Mouse (Mus musculus) liver, embryonic 14.5 days (tissue): ENCODE data around the gene Lamb1. TPM values are rescaled to one million over a fixed set of nuclear protein-coding genes. Genes with fewer than 3 reads are reported as not detected.

Experiments
- ATAC-seq: fragments of 200-750 bp; cut with Nextera tagmentation; 2 replicates; pipeline ENCODE4 v1.8.0; 2017; ENCODE audit warnings: moderate number of reproducible peaks, mild to moderate bottlenecking, moderate library complexity; ENCODE audit not compliant: insufficient read depth
- DNase-seq, 3 experiments: peaks; one replicate each; pipeline ENCODE4 v3.0.0-alpha.2; 2012 to 2013; ENCODE audit warnings: low read depth in 3 of 3, low spot score in 3 of 3
- H3K27ac ChIP-seq: fragments of 300-500 bp; sonication (generic); 2 replicates; pipeline ENCODE4 v1.5.1; 2014; ENCODE audit warnings: moderate library complexity, mild to moderate bottlenecking, control low read depth, inconsistent platforms
- H3K27me3 ChIP-seq: fragments of 300-500 bp; sonication (generic); 2 replicates; pipeline ENCODE4 v1.6.1; 2014; ENCODE audit warnings: mild to moderate bottlenecking, low read length, moderate library complexity; ENCODE audit not compliant: control insufficient read depth, insufficient read depth
- H3K36me3 ChIP-seq: fragments of 300-500 bp; sonication (generic); replicated peaks from 2 replicates; pipeline ENCODE4 v1.6.1; 2014; ENCODE audit warnings: low read depth; ENCODE audit not compliant: control insufficient read depth, insufficient read depth
- H3K4me1 ChIP-seq, 2 experiments: fragments of 200-500 bp in 1 of 2; fragments of 300-500 bp in 1 of 2; sonication (generic) in 1 of 2; replicated peaks; 2 replicates each; pipeline ENCODE4 v1.6.1; 2012 to 2014; ENCODE audit warnings: antibody characterized with exemption in 1 of 2, inconsistent platforms in 1 of 2, low read length in 1 of 2; ENCODE audit not compliant: control insufficient read depth in 2 of 2, insufficient read depth in 2 of 2
- H3K4me2 ChIP-seq: fragments of 300-500 bp; sonication (generic); 2 replicates; pipeline ENCODE4 v1.6.1; 2014; ENCODE audit warnings: low read depth, mild to moderate bottlenecking, control low read depth, moderate library complexity
- H3K4me3 ChIP-seq, 2 experiments: fragments of 200-500 bp in 1 of 2; fragments of 300-500 bp in 1 of 2; sonication (generic) in 1 of 2; 2 replicates each; pipeline ENCODE4 v1.5.1; 2012 to 2014; ENCODE audit warnings: low read depth in 2 of 2, low read length in 2 of 2, mild to moderate bottlenecking in 2 of 2, control low read depth in 1 of 2, inconsistent platforms in 1 of 2, moderate library complexity in 1 of 2; ENCODE audit not compliant: insufficient read depth in 1 of 2
- H3K9ac ChIP-seq: fragments of 300-500 bp; sonication (generic); replicated peaks from 2 replicates; pipeline ENCODE4 v1.6.1; 2014; ENCODE audit warnings: mild to moderate bottlenecking, control low read depth, moderate library complexity
- H3K9me3 ChIP-seq: fragments of 300-500 bp; sonication (generic); 2 replicates; pipeline ENCODE4 v1.6.1; 2016; ENCODE audit warnings: low read length, mixed read lengths; ENCODE audit not compliant: control insufficient read depth
- CTCF ChIP-seq: IDR thresholded peaks from 2 replicates; pipeline ENCODE4 v1.5.1; 2016; ENCODE audit warnings: antibody characterized with exemption, low read depth, control low read depth
- EP300 ChIP-seq: IDR thresholded peaks from 2 replicates; pipeline ENCODE4 v1.6.1; 2016; ENCODE audit warnings: antibody characterized with exemption, low read depth
- WGBS: fragments of 180-500 bp; shearing (Covaris S2); extraction: QIAGEN DNeasy Blood & Tissue Kit; methylation state at CpG from one replicate; pipeline ENCODE4 v1.1.7; 2014; ENCODE audit not compliant: insufficient replicate concordance; 5-methylcytosine and 5-hydroxymethylcytosine counted together
- polyA plus RNA-seq, 2 experiments: library from polyadenylated mRNA; depleted of rRNA in 1 of 2; stranded (reverse) in 1 of 2; unstranded in 1 of 2; fragments of >200 nt; fragmentation: Nextera tagmentation in 1 of 2; extraction: Ambion mirVana in 1 of 2; gene quantifications; 2 replicates each; pipeline versions ENCODE4 v1.2.1 to v1.2.3; 2012 to 2014

Gene Lamb1
- polyA plus RNA-seq, 2 experiments, result 1.9 to 2.6 TPM

DNA sequence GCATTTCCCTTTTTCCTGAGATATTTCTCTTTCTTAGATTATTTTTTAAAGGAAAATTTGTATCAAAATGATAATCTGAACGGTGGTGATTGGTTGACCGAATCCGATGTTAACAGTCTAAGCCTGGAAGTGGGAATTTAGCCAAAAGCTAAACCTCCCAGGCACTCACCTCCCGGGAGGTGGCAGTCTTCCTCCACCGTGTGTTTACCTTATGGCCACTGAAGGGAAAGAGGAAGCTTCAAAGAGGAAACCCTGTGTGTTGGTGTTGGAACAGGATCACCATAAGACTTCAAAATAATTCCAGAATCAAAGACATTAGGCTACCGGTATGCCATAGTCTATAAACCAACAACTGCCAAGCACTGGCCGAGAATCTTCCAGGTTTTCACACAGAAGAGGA lies 104.6 kb downstream of the Lamb1 start:
- H3K36me3 ChIP-seq, result no peaks in the 10 kb centered on the region
- ATAC-seq, result no peak

DNA sequence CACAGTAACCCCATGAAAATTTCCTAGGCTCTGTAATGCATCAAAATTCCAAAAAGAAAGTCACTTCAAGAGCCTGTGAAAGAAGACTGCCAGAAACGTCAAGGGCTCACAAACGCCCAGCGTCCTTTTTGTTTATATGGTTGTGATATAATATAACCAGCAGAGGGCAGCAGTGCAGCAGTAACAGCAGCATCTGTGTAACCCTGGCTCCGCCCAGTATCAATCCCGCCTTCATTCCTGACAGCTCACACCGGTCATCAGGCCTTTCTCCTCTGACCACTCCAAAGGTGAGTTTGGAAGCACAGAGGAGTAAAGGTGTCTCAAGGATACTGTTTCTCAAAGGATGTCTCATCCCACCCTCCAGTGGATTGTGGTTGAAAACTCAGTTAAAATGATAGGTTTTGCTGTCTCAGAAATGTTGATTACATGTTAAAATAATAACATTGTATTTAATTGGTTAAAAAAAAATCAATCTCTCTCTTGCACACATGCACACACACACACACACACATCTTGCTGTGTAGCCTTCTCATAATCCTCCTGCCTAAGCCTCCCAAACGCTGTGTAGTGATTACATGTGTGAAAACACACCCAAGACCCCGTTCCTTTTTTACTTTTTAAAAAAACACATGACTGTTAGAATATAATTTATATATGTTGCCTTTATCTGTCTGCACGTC lies 109.7 kb downstream of the Lamb1 start:
- no peak overlapping the region for H3K9ac ChIP-seq
- no peak overlapping the region for H3K27ac ChIP-seq
- WGBS, result 25% methylated on average over 9 of the region's 9 CpGs

More for the DNA sequence above, 104.6 kb downstream of the Lamb1 start:
- H3K4me2 ChIP-seq, result no peak overlapping the region
- no peak overlapping the region for H3K4me3 ChIP-seq
- no peak for DNase-seq
- no peaks in the 10 kb centered on the region for H3K4me1 ChIP-seq
- WGBS, result 68% methylated on average over 7 of the region's 7 CpGs
- H3K27me3 ChIP-seq, result no peaks in the 10 kb centered on the region
- H3K9ac ChIP-seq, result no peak overlapping the region
- TF ChIP-seq CTCF (no peak), EP300 (no peak)
- no peak overlapping the region for H3K27ac ChIP-seq
- no peaks in the 10 kb centered on the region for H3K9me3 ChIP-seq

DNA sequence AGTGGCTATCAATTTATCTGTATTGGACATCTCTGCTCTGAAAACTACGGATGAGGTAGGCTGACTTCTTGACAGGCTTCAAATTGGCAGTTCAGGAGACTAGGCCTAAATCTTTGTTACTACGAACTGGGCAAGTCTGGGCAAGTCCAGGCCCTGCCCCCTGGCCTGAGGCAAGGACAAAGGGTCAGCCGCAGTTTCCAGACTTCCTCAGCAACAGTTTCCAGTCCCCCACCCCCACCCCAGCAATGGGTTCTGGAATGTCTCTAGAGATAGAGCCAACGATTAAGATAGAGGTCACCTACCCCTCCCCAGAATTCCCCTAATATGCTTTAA lies 110.2 kb downstream of the Lamb1 start:
- no peak overlapping the region for H3K4me2 ChIP-seq
- peaks cover 0 to 5% of the 10 kb centered on the region in 2 experiments; a peak in 2 of 4 replicates for H3K4me1 ChIP-seq
- H3K9me3 ChIP-seq, result no peaks in the 10 kb centered on the region
- H3K27me3 ChIP-seq, result no peaks in the 10 kb centered on the region
- DNase-seq (no peak), ATAC-seq (no peak)
- no peak overlapping the region for H3K27ac ChIP-seq
- H3K36me3 ChIP-seq, result no peaks in the 10 kb centered on the region
- no peak overlapping the region for H3K4me3 ChIP-seq
- WGBS, result 52% methylated on average over 4 of the region's 4 CpGs
- no peak for TF ChIP-seq EP300
- H3K9ac ChIP-seq, result no peak overlapping the region

More for the DNA sequence above, 109.7 kb downstream of the Lamb1 start:
- no peaks in the 10 kb centered on the region for H3K36me3 ChIP-seq
- H3K27me3 ChIP-seq, result no peaks in the 10 kb centered on the region
- no peaks in the 10 kb centered on the region for H3K9me3 ChIP-seq
- no peak overlapping the region for H3K4me3 ChIP-seq
- DNase-seq, result peak; percentile 45 to 55 (median 49)
- TF ChIP-seq CTCF, result peak; percentile 83
- no peak for TF ChIP-seq EP300
- H3K4me1 ChIP-seq, result peaks cover 0 to 5% of the 10 kb centered on the region in 2 experiments; a peak in 2 of 4 replicates
- no peak for ATAC-seq
- no peak overlapping the region for H3K4me2 ChIP-seq

DNA sequence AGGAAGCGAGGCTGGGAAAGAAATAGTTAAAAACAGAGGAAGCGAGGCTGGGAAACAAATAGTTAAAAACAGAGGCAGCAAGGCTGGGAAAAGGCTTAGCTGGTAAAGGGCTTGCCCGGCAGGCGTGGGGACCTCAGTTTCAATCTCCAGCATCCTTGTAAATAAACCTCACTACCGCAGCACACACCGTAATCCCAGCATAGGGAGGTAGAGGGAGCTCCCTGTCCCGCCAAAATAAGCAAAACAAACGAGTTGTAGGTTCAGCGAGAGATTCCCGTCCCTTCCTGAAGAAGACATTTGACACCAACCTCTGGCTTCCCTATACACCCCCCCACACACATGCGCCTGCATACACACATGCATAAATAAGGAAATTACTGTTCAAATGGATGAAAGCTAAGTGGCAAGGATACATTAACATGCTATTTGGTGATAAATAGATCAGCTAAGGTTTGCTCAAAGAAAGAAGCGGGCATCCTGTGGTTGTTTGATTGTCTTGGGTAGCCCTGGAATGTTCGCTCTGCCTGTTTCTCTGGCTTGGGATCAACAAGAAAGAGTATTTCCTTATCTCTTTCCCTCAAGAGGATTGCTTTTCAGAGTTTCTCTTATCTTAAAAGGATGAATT lies 111.4 kb downstream of the Lamb1 start:
- 12% methylated on average over 13 of the region's 13 CpGs for WGBS

GRCm38 (mm10) chr12:31377241-31377640 lies 112.2 kb downstream of the Lamb1 start:
- Histone ChIP-seq H3K4me3 (no peak overlapping the region), H3K27ac (no peak overlapping the region), H3K36me3 (no peaks in the 10 kb centered on the region), H3K27me3 (no peaks in the 10 kb centered on the region), H3K9ac (no peak overlapping the region), H3K4me2 (no peak overlapping the region), H3K4me1 (peaks cover 0 to 5% of the 10 kb centered on the region in 2 experiments; a peak in 2 of 4 replicates), H3K9me3 (no peaks in the 10 kb centered on the region)
- ATAC-seq (no peak), DNase-seq (no peak)
- no peak for TF ChIP-seq CTCF
- TF ChIP-seq EP300, result no peak
- 61% methylated on average over 11 of the region's 11 CpGs for WGBS

More for the DNA sequence above, 111.4 kb downstream of the Lamb1 start:
- Histone ChIP-seq H3K4me3 (no peak overlapping the region), H3K4me2 (peak overlapping the region; percentile 20), H3K27ac (no peak overlapping the region), H3K27me3 (no peaks in the 10 kb centered on the region), H3K4me1 (peaks cover 0 to 5% of the 10 kb centered on the region in 2 experiments; a peak in 2 of 4 replicates), H3K36me3 (no peaks in the 10 kb centered on the region), H3K9ac (no peak overlapping the region), H3K9me3 (no peaks in the 10 kb centered on the region)
- DNase-seq, result no peak
- TF ChIP-seq EP300 (no peak), CTCF (peak; percentile 16; the same call in 1 of the 2 replicates)
- no peak for ATAC-seq

Other genes starting within 250 kb of the Lamb1 start
- gene Fam110c, start 191.4 kb upstream of the Lamb1 start, polyA plus RNA-seq (2012; rRNA removed), result 0.79 and 1.0 TPM in 2 replicates
- gene Fam110c, start 191.4 kb upstream of the Lamb1 start, polyA plus RNA-seq (2014; fragmentation: Nextera tagmentation; extraction: Ambion mirVana), result 1.2 and 1.3 TPM in 2 replicates
- gene Gm6993, start 24.5 kb upstream of the Lamb1 start, polyA plus RNA-seq (2012; rRNA removed), result not detected in 2 replicates
- gene Gm6993, start 24.5 kb upstream of the Lamb1 start, polyA plus RNA-seq (2014; fragmentation: Nextera tagmentation; extraction: Ambion mirVana), result not detected in 2 replicates
- 19.0 and 37.8 TPM in 2 replicates for gene Dld, start 86.2 kb downstream of the Lamb1 start, polyA plus RNA-seq (2012; rRNA removed)
- 81.9 and 83.4 TPM in 2 replicates for gene Dld, start 86.2 kb downstream of the Lamb1 start, polyA plus RNA-seq (2014; fragmentation: Nextera tagmentation; extraction: Ambion mirVana)
- gene Slc26a3, start 125.6 kb downstream of the Lamb1 start, polyA plus RNA-seq (2012; rRNA removed), result 0.01 and 0.02 TPM in 2 replicates
- 0.18 TPM in 1 of 2 replicates, not detected in the other for gene Slc26a3, start 125.6 kb downstream of the Lamb1 start, polyA plus RNA-seq (2014; fragmentation: Nextera tagmentation; extraction: Ambion mirVana)
- 2.2 and 2.7 TPM in 2 replicates for gene Cbll1, start 234.4 kb downstream of the Lamb1 start, polyA plus RNA-seq (2012; rRNA removed)
- gene Cbll1, start 234.4 kb downstream of the Lamb1 start, polyA plus RNA-seq (2014; fragmentation: Nextera tagmentation; extraction: Ambion mirVana), result 6.7 and 7.0 TPM in 2 replicates